Mouse (Mus musculus): Measurements from ENCODE around the gene Fgf12. TPM values are rescaled to one million over a fixed set of nuclear protein-coding genes. Genes with fewer than 3 reads are reported as not detected.

The Fgf12 gene
- polyA plus RNA-seq, 1 experiment from 2014 or later = not detected

DNA sequence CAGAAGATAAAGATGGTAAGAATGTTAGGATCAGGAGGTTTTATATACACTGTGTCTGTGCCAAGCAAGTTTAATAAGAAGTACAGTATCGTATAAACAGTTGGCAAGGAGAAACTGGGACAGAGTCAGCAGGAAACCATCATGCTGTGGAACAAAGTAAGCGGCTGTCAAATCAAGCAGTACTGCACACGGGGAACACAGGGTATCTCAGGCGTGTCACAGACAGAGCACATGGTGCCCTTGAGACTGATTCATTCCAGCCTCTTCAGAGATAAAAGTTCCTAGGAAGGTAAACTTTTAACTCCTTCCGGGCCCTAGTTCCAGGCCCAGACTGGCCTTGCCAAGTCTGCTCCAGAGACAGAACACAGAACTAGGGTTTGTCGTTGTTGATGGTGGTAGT is 240.4 kb downstream of the Fgf12 start:
- ATAC-seq (ENCODE audit: low read depth) = no peak
- no peaks in the 10 kb centered on the region for H3K27me3 ChIP-seq (ENCODE audit: control insufficient read depth, insufficient read depth, low read depth, low read length)
- no peaks in the 10 kb centered on the region for H3K4me1 ChIP-seq (ENCODE audit: control insufficient read depth, low read depth, low read length)
- WGBS (ENCODE audit: insufficient replicate concordance) = 55% methylated on average over 6 of the region's 6 CpGs
- no peak overlapping the region for H3K4me2 ChIP-seq (ENCODE audit: low read depth, low read length)
- H3K9ac ChIP-seq (ENCODE audit: low read depth, low read length) = no peak overlapping the region
- H3K36me3 ChIP-seq (ENCODE audit: control insufficient read depth, insufficient read depth) = no peaks in the 10 kb centered on the region
- H3K4me3 ChIP-seq (ENCODE audit: low read depth, low read length) = no peak overlapping the region
- no peak overlapping the region for H3K27ac ChIP-seq (ENCODE audit: low read length)
- no peaks in the 10 kb centered on the region for H3K9me3 ChIP-seq (replicated peaks; ENCODE audit: control insufficient read depth, low read length)

- WGBS (ENCODE audit: insufficient replicate concordance) = 22% methylated on average over 5 of the region's 5 CpGs
- ATAC-seq (ENCODE audit: low read depth) = no peak
- Histone ChIP-seq H3K27me3 (ENCODE audit: control insufficient read depth, insufficient read depth, low read depth, low read length) (no peaks in the 10 kb centered on the region), H3K9ac (ENCODE audit: low read depth, low read length) (no peak overlapping the region), H3K36me3 (ENCODE audit: control insufficient read depth, insufficient read depth) (no peaks in the 10 kb centered on the region), H3K4me2 (ENCODE audit: low read depth, low read length) (no peak overlapping the region), H3K4me3 (ENCODE audit: low read depth, low read length) (no peak overlapping the region), H3K9me3 (replicated peaks; ENCODE audit: control insufficient read depth, low read length) (no peaks in the 10 kb centered on the region), H3K4me1 (ENCODE audit: control insufficient read depth, low read depth, low read length) (no peaks in the 10 kb centered on the region), H3K27ac (ENCODE audit: low read length) (no peak overlapping the region)
These were observed 241.5 kb downstream of the Fgf12 start for GRCm38 (mm10) chr16:28511413-28511812.

DNA sequence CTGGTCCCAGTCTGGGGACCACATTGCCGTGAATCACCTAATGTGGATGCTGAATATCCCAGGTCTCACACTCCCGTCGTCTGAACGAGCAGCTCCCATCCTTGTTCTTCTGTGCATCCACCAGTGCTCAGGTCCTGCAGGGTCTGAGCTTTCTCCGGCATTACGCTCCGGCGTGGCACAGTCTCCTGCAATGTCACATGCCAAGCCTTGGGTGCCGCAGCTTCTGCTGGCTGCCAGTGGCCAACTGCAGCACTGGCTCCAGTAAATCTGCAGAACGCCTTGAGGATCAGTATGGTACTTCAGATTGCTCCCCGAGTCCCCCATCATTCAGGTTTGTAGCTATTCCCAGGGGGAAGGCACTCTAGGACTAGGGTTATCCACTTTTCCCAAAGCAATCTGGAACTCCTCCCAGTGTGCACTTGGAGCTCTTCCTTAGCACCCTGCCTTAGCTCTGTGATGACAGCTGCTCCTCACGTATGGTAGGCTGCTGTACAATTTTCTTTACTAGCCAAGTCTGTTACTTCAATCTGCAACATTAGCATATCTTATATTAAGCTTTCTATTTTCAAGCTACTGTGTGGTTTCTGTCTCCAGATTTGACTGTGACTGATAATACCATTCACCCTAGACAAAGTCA is 254.8 kb downstream of the Fgf12 start:
- Histone ChIP-seq H3K9ac (ENCODE audit: low read depth, low read length) (no peak overlapping the region), H3K4me2 (ENCODE audit: low read depth, low read length) (no peak overlapping the region), H3K9me3 (replicated peaks; ENCODE audit: control insufficient read depth, low read length) (no peaks in the 10 kb centered on the region), H3K27ac (ENCODE audit: low read length) (no peak overlapping the region), H3K27me3 (ENCODE audit: control insufficient read depth, insufficient read depth, low read depth, low read length) (no peaks in the 10 kb centered on the region), H3K4me1 (ENCODE audit: control insufficient read depth, low read depth, low read length) (no peaks in the 10 kb centered on the region), H3K36me3 (ENCODE audit: control insufficient read depth, insufficient read depth) (no peaks in the 10 kb centered on the region), H3K4me3 (ENCODE audit: low read depth, low read length) (no peak overlapping the region)
- ATAC-seq (ENCODE audit: low read depth) = no peak
- 64% methylated on average over 12 of the region's 12 CpGs for WGBS (ENCODE audit: insufficient replicate concordance)

DNA sequence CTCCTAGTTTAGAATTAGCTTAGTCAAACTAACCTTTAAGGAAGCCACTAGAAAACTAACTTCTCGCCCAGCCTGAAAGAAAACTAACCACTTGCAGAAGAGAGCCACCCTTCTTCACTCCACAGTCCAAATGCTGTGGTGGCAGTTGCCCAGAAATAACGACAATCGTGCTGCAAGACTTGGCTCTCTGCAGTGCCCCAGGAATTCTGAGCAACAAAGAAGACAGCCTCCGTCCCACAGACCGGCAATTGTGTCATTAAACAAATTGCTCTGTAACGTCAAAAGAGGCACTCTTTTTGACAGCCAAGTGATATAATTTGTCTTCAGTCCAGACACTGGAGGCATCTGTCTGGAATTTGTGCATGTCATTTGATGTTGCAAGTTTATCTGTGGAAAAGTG is 261.2 kb downstream of the Fgf12 start:
- H3K27ac ChIP-seq (ENCODE audit: low read length) = no peak overlapping the region
- H3K4me3 ChIP-seq (ENCODE audit: low read depth, low read length) = no peak overlapping the region
- no peaks in the 10 kb centered on the region for H3K36me3 ChIP-seq (ENCODE audit: control insufficient read depth, insufficient read depth)
- H3K27me3 ChIP-seq (ENCODE audit: control insufficient read depth, insufficient read depth, low read depth, low read length) = no peaks in the 10 kb centered on the region
- no peak overlapping the region for H3K9ac ChIP-seq (ENCODE audit: low read depth, low read length)
- H3K4me2 ChIP-seq (ENCODE audit: low read depth, low read length) = no peak overlapping the region
- H3K9me3 ChIP-seq (replicated peaks; ENCODE audit: control insufficient read depth, low read length) = no peaks in the 10 kb centered on the region
- ATAC-seq (ENCODE audit: low read depth) = no peak
- H3K4me1 ChIP-seq (ENCODE audit: control insufficient read depth, low read depth, low read length) = no peaks in the 10 kb centered on the region
- 44% methylated on average over 6 of the region's 6 CpGs for WGBS (ENCODE audit: insufficient replicate concordance)

DNA sequence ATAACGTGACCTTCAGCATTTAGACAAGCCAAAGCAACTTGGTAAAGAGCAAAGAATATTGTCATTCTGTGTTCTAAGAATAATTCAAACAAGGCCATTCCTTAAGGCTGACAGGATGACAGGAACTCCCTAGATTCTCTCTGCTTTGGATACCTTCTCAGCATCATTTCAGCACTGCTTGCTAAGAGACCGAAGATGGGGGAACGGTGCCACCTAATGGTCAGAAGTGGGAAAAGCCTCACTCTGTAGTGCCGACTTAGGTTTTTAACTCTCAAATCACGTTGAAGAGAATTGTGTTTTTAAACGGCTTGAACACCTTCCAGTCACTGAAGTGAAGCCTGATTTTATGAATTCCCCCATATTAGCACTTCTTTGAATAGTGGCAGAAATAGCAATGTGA is 262.4 kb downstream of the Fgf12 start:
- WGBS (ENCODE audit: insufficient replicate concordance) = 10% methylated on average over 6 of the region's 6 CpGs
- H3K27ac ChIP-seq (ENCODE audit: low read length) = no peak overlapping the region
- H3K9ac ChIP-seq (ENCODE audit: low read depth, low read length) = no peak overlapping the region
- no peak for ATAC-seq (ENCODE audit: low read depth)
- no peaks in the 10 kb centered on the region for H3K4me1 ChIP-seq (ENCODE audit: control insufficient read depth, low read depth, low read length)
- H3K27me3 ChIP-seq (ENCODE audit: control insufficient read depth, insufficient read depth, low read depth, low read length) = no peaks in the 10 kb centered on the region
- no peak overlapping the region for H3K4me2 ChIP-seq (ENCODE audit: low read depth, low read length)
- no peaks in the 10 kb centered on the region for H3K36me3 ChIP-seq (ENCODE audit: control insufficient read depth, insufficient read depth)
- H3K4me3 ChIP-seq (ENCODE audit: low read depth, low read length) = no peak overlapping the region
- H3K9me3 ChIP-seq (replicated peaks; ENCODE audit: control insufficient read depth, low read length) = no peaks in the 10 kb centered on the region

GRCm38 (mm10) chr16:28484920-28485319 is 267.9 kb downstream of the Fgf12 start:
- H3K27ac ChIP-seq (ENCODE audit: low read length) = no peak overlapping the region
- H3K4me2 ChIP-seq (ENCODE audit: low read depth, low read length) = no peak overlapping the region
- no peak for ATAC-seq (ENCODE audit: low read depth)
- no peaks in the 10 kb centered on the region for H3K36me3 ChIP-seq (ENCODE audit: control insufficient read depth, insufficient read depth)
- H3K9ac ChIP-seq (ENCODE audit: low read depth, low read length) = no peak overlapping the region
- 53% methylated on average over 3 of the region's 3 CpGs for WGBS (ENCODE audit: insufficient replicate concordance)
- no peak overlapping the region for H3K4me3 ChIP-seq (ENCODE audit: low read depth, low read length)
- no peaks in the 10 kb centered on the region for H3K27me3 ChIP-seq (ENCODE audit: control insufficient read depth, insufficient read depth, low read depth, low read length)
- no peaks in the 10 kb centered on the region for H3K9me3 ChIP-seq (replicated peaks; ENCODE audit: control insufficient read depth, low read length)
- H3K4me1 ChIP-seq (ENCODE audit: control insufficient read depth, low read depth, low read length) = no peaks in the 10 kb centered on the region

GRCm38 (mm10) chr16:28479022-28479421 is 273.8 kb downstream of the Fgf12 start:
- Histone ChIP-seq H3K36me3 (ENCODE audit: control insufficient read depth, insufficient read depth) (no peaks in the 10 kb centered on the region), H3K9me3 (replicated peaks; ENCODE audit: control insufficient read depth, low read length) (no peaks in the 10 kb centered on the region), H3K9ac (ENCODE audit: low read depth, low read length) (no peak overlapping the region), H3K27me3 (ENCODE audit: control insufficient read depth, insufficient read depth, low read depth, low read length) (no peaks in the 10 kb centered on the region), H3K27ac (ENCODE audit: low read length) (no peak overlapping the region), H3K4me1 (ENCODE audit: control insufficient read depth, low read depth, low read length) (no peaks in the 10 kb centered on the region), H3K4me3 (ENCODE audit: low read depth, low read length) (no peak overlapping the region), H3K4me2 (ENCODE audit: low read depth, low read length) (no peak overlapping the region)
- 48% methylated on average over 2 of the region's 2 CpGs for WGBS (ENCODE audit: insufficient replicate concordance)
- ATAC-seq (ENCODE audit: low read depth) = no peak

DNA sequence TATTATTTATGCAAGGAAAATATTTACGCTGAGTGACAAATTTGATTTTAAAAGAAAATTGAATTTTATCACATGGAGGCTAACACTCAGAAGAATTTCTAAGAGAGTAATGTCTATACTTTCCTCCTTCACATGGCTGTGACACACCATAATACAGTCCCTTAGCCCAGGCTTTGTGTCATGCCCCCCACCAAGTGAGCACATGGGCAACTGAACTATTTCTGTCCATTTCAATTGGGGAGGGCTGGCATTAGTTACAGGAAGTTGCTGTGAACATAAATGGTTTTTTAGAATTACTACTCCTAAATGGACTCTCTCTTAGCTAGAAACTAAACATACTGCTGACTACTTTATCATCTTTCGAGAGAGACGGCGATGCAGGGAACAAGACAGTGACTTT is 276.2 kb downstream of the Fgf12 start:
- no peak for ATAC-seq (ENCODE audit: low read depth)
- 73% methylated on average over 4 of the region's 4 CpGs for WGBS (ENCODE audit: insufficient replicate concordance)
- H3K27me3 ChIP-seq (ENCODE audit: control insufficient read depth, insufficient read depth, low read depth, low read length) = no peaks in the 10 kb centered on the region
- H3K9me3 ChIP-seq (replicated peaks; ENCODE audit: control insufficient read depth, low read length) = no peaks in the 10 kb centered on the region
- no peak overlapping the region for H3K4me2 ChIP-seq (ENCODE audit: low read depth, low read length)
- no peaks in the 10 kb centered on the region for H3K4me1 ChIP-seq (ENCODE audit: control insufficient read depth, low read depth, low read length)
- no peaks in the 10 kb centered on the region for H3K36me3 ChIP-seq (ENCODE audit: control insufficient read depth, insufficient read depth)
- H3K27ac ChIP-seq (ENCODE audit: low read length) = no peak overlapping the region
- no peak overlapping the region for H3K4me3 ChIP-seq (ENCODE audit: low read depth, low read length)
- no peak overlapping the region for H3K9ac ChIP-seq (ENCODE audit: low read depth, low read length)

DNA sequence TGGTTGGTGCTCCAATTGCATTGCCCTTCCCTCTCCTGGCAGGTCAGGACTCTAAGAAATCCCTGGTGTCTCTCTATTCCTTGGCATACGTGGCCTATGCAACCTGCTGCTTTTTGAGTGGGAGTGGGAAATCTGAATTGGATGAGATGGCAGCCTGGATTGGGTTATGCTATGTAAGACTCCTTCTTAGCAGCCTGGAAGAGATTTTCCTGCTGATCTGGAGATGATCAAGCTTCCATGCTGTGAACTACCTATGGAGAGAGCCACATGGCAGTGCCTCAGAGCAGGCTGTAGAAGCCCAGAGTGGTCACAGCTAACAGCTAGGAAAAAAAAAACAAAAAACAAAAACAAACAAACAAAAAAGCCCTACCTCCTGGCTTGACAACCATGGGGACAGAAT is 277.3 kb downstream of the Fgf12 start:
- no peak overlapping the region for H3K4me3 ChIP-seq (ENCODE audit: low read depth, low read length)
- WGBS (ENCODE audit: insufficient replicate concordance) = 36% methylated on average over 1 of the region's 1 CpGs
- no peak overlapping the region for H3K9ac ChIP-seq (ENCODE audit: low read depth, low read length)
- no peaks in the 10 kb centered on the region for H3K36me3 ChIP-seq (ENCODE audit: control insufficient read depth, insufficient read depth)
- H3K27me3 ChIP-seq (ENCODE audit: control insufficient read depth, insufficient read depth, low read depth, low read length) = no peaks in the 10 kb centered on the region
- ATAC-seq (ENCODE audit: low read depth) = no peak
- H3K9me3 ChIP-seq (replicated peaks; ENCODE audit: control insufficient read depth, low read length) = no peaks in the 10 kb centered on the region
- H3K4me2 ChIP-seq (ENCODE audit: low read depth, low read length) = no peak overlapping the region
- no peaks in the 10 kb centered on the region for H3K4me1 ChIP-seq (ENCODE audit: control insufficient read depth, low read depth, low read length)
- H3K27ac ChIP-seq (ENCODE audit: low read length) = no peak overlapping the region

Measured in liver, embryonic 16.5 days (tissue).